Mouse (Mus musculus): ENCODE measurements around the gene Faf2. TPM values are rescaled to one million over a fixed set of nuclear protein-coding genes. Genes with fewer than 3 reads are reported as not detected.
A peak's percentile ranks its signal among the peaks of the same experiment; 100 is the strongest.

The Faf2 gene
- polyA plus RNA-seq (2015; fragmentation: Nextera tagmentation; extraction: Ambion mirVana): 64.9 and 66.4 TPM in 2 replicates

GRCm38 (mm10) chr13:54621155-54621932 lies at the start of gene Faf2:
Faf2 (plus strand) TSS chr13:54621784.
- peak within 1 kb of the TSS; percentile 98 for H3K4me3 ChIP-seq
- H3K4me1 ChIP-seq (replicated peaks): peaks cover 25% of the 10 kb centered on the region
- peak; percentile 97 for ATAC-seq (ENCODE audit: low FRiP score, low read depth)
- peak within 1 kb of the TSS; percentile 95 for H3K4me2 ChIP-seq
- no peaks in the 10 kb centered on the region for H3K9me3 ChIP-seq
- H3K36me3 ChIP-seq: no peaks in the 10 kb centered on the region
- peak within 1 kb of the TSS; percentile 93 for H3K9ac ChIP-seq
- 11% methylated on average over 44 of the region's 44 CpGs for WGBS
- no peaks in the 10 kb centered on the region for H3K27me3 ChIP-seq
- H3K27ac ChIP-seq (replicated peaks): peak within 1 kb of the TSS; percentile 94

GRCm38 (mm10) chr13:54572621-54573020 lies 49.0 kb upstream of the Faf2 start:
- H3K9me3 ChIP-seq: no peaks in the 10 kb centered on the region
- H3K9ac ChIP-seq: no peak overlapping the region
- no peak overlapping the region for H3K27ac ChIP-seq (replicated peaks)
- H3K27me3 ChIP-seq: 0 out of 2 replicates have a peak, but pooled peaks cover 7% of the 10 kb centered on the region
- no peak overlapping the region for H3K4me2 ChIP-seq
- peaks cover 24% of the 10 kb centered on the region for H3K4me1 ChIP-seq (replicated peaks)
- H3K36me3 ChIP-seq: peaks cover 6% of the 10 kb centered on the region; the same call in 1 of the 2 replicates
- WGBS: 84% methylated on average over 4 of the region's 4 CpGs
- ATAC-seq (ENCODE audit: low FRiP score, low read depth): no peak
- no peak overlapping the region for H3K4me3 ChIP-seq

GRCm38 (mm10) chr13:54574854-54575481 lies 46.6 kb upstream of the Faf2 start, which contains the start of gene Arl10:
Arl10 (plus strand) TSS chr13:54575015.
- peak; percentile 92 for ATAC-seq (ENCODE audit: low FRiP score, low read depth)
- peak within 1 kb of the TSS; percentile 71 for H3K4me3 ChIP-seq
- H3K4me1 ChIP-seq (replicated peaks): peaks cover 28% of the 10 kb centered on the region
- 0 out of 2 replicates have a peak, but pooled peaks cover 7% of the 10 kb centered on the region for H3K27me3 ChIP-seq
- H3K4me2 ChIP-seq: peak within 1 kb of the TSS; percentile 94
- H3K9ac ChIP-seq: peak within 1 kb of the TSS; percentile 89
- under 1% methylated on average over 54 of the region's 55 CpGs for WGBS
- H3K9me3 ChIP-seq: no peaks in the 10 kb centered on the region
- peaks cover 18% of the 10 kb centered on the region for H3K36me3 ChIP-seq
- peak within 1 kb of the TSS; percentile 80 for H3K27ac ChIP-seq (replicated peaks)

- 0 out of 2 replicates have a peak, but pooled peaks have one; percentile 10 for ATAC-seq (ENCODE audit: low FRiP score, low read depth)
- Histone ChIP-seq H3K27ac (replicated peaks) (peak overlapping the region; percentile 80), H3K36me3 (peaks cover 18% of the 10 kb centered on the region), H3K4me2 (peak overlapping the region; percentile 94), H3K4me3 (peak overlapping the region; percentile 71), H3K27me3 (0 out of 2 replicates have a peak, but pooled peaks cover 7% of the 10 kb centered on the region), H3K4me1 (replicated peaks) (peaks cover 28% of the 10 kb centered on the region), H3K9ac (peak overlapping the region; percentile 89), H3K9me3 (no peaks in the 10 kb centered on the region)
- WGBS: 1% methylated on average over 19 of the region's 19 CpGs
Observed at GRCm38 (mm10) chr13:54575489-54575888, 46.1 kb upstream of the Faf2 start.

GRCm38 (mm10) chr13:54577652-54578507 lies 43.7 kb upstream of the Faf2 start:
- H3K9me3 ChIP-seq: no peaks in the 10 kb centered on the region
- peaks cover 31% of the 10 kb centered on the region for H3K4me1 ChIP-seq (replicated peaks)
- 79% methylated on average over 21 of the region's 21 CpGs for WGBS
- no peak for ATAC-seq (ENCODE audit: low FRiP score, low read depth)
- no peak overlapping the region for H3K27ac ChIP-seq (replicated peaks)
- H3K9ac ChIP-seq: no peak overlapping the region
- H3K36me3 ChIP-seq: peaks cover 35% of the 10 kb centered on the region
- no peak overlapping the region for H3K4me3 ChIP-seq
- 0 out of 2 replicates have a peak, but pooled peaks cover 5% of the 10 kb centered on the region for H3K27me3 ChIP-seq
- no peak overlapping the region for H3K4me2 ChIP-seq

GRCm38 (mm10) chr13:54581385-54581784 lies 40.2 kb upstream of the Faf2 start:
- H3K27ac ChIP-seq (replicated peaks): no peak overlapping the region
- no peak overlapping the region for H3K9ac ChIP-seq
- peaks cover 17% of the 10 kb centered on the region for H3K4me1 ChIP-seq (replicated peaks)
- ATAC-seq (ENCODE audit: low FRiP score, low read depth): no peak
- H3K36me3 ChIP-seq: peaks cover 67% of the 10 kb centered on the region
- no peak overlapping the region for H3K4me2 ChIP-seq
- H3K27me3 ChIP-seq: no peaks in the 10 kb centered on the region
- H3K9me3 ChIP-seq: no peaks in the 10 kb centered on the region
- no peak overlapping the region for H3K4me3 ChIP-seq
- 86% methylated on average over 2 of the region's 2 CpGs for WGBS

GRCm38 (mm10) chr13:54582126-54582525 lies 39.5 kb upstream of the Faf2 start:
- H3K4me2 ChIP-seq: no peak overlapping the region
- H3K4me3 ChIP-seq: no peak overlapping the region
- H3K27ac ChIP-seq (replicated peaks): no peak overlapping the region
- peaks cover 64% of the 10 kb centered on the region for H3K36me3 ChIP-seq
- WGBS: 66% methylated on average over 10 of the region's 10 CpGs
- no peaks in the 10 kb centered on the region for H3K9me3 ChIP-seq
- no peak overlapping the region for H3K9ac ChIP-seq
- peaks cover 10% of the 10 kb centered on the region for H3K4me1 ChIP-seq (replicated peaks)
- ATAC-seq (ENCODE audit: low FRiP score, low read depth): no peak
- H3K27me3 ChIP-seq: no peaks in the 10 kb centered on the region

GRCm38 (mm10) chr13:54582860-54583259 lies 38.7 kb upstream of the Faf2 start:
- no peak for ATAC-seq (ENCODE audit: low FRiP score, low read depth)
- Histone ChIP-seq H3K27ac (replicated peaks) (no peak overlapping the region), H3K4me3 (no peak overlapping the region), H3K36me3 (peaks cover 65% of the 10 kb centered on the region), H3K4me1 (replicated peaks) (peaks cover 6% of the 10 kb centered on the region), H3K4me2 (no peak overlapping the region), H3K27me3 (no peaks in the 10 kb centered on the region), H3K9me3 (no peaks in the 10 kb centered on the region), H3K9ac (no peak overlapping the region)
- WGBS: 90% methylated on average over 5 of the region's 5 CpGs

- 90% methylated on average over 11 of the region's 11 CpGs for WGBS
- Histone ChIP-seq H3K27ac (replicated peaks) (no peak overlapping the region), H3K9me3 (no peaks in the 10 kb centered on the region), H3K4me2 (no peak overlapping the region), H3K9ac (no peak overlapping the region), H3K27me3 (no peaks in the 10 kb centered on the region), H3K36me3 (peaks cover 51% of the 10 kb centered on the region), H3K4me1 (replicated peaks) (peaks cover 17% of the 10 kb centered on the region), H3K4me3 (no peak overlapping the region)
- no peak for ATAC-seq (ENCODE audit: low FRiP score, low read depth)
Observed at GRCm38 (mm10) chr13:54585831-54586230, 35.8 kb upstream of the Faf2 start.

GRCm38 (mm10) chr13:54589414-54589995 lies 32.1 kb upstream of the Faf2 start:
- H3K9me3 ChIP-seq: no peaks in the 10 kb centered on the region
- ATAC-seq (ENCODE audit: low FRiP score, low read depth): no peak; the same call in 1 of the 2 replicates
- H3K4me1 ChIP-seq (replicated peaks): peaks cover 33% of the 10 kb centered on the region
- peak overlapping the region; percentile 96 for H3K27ac ChIP-seq (replicated peaks)
- H3K27me3 ChIP-seq: no peaks in the 10 kb centered on the region
- H3K36me3 ChIP-seq: peaks cover 20% of the 10 kb centered on the region
- H3K4me2 ChIP-seq: peak overlapping the region; percentile 77
- H3K9ac ChIP-seq: peak overlapping the region; percentile 61
- 3% methylated on average over 24 of the region's 24 CpGs for WGBS
- H3K4me3 ChIP-seq: peak overlapping the region; percentile 95

Data from hindbrain, embryonic 15.5 days (tissue).